Mouse (Mus musculus) lung, postnatal 0 days (tissue): ENCODE measurements around the gene 2610528A11Rik.
A peak's percentile ranks its signal among the peaks of the same experiment; 100 is the strongest.

Source experiments
- CTCF ChIP-seq: IDR thresholded peaks from 2 replicates; pipeline ENCODE4 v1.5.1; 2016; ENCODE audit warnings: antibody characterized with exemption, mild to moderate bottlenecking
- EP300 ChIP-seq: IDR thresholded peaks from 2 replicates; pipeline ENCODE4 v1.6.1; 2016; ENCODE audit warnings: antibody characterized with exemption, mild to moderate bottlenecking, control low read depth

- TF ChIP-seq EP300 (peak; percentile 27; the same call in 1 of the 2 replicates), CTCF (no peak)
These were observed 21.3 kb upstream of the 2610528A11Rik start, which contains the start of gene Ghitm for GRCm38 (mm10) chr14:37135127-37135593.
